Mouse (Mus musculus) heart, adult 2 months (tissue): ENCODE measurements around the gene Setdb1. TPM values are rescaled to one million over a fixed set of nuclear protein-coding genes. Genes with fewer than 3 reads are reported as not detected.

ENCODE experiments used
- DNase-seq, 2 experiments: peaks; one replicate each; pipeline ENCODE4 v3.0.0; 2021
- H3K27ac ChIP-seq: fragments of 200-600 bp; 2 replicates; pipeline ENCODE4 v1.8.1; 2022
- H3K27me3 ChIP-seq: fragments of 200-500 bp; 2 replicates; pipeline ENCODE4 v1.6.1; 2012; ENCODE audit warnings: mild to moderate bottlenecking, low read length, inconsistent platforms, mixed read lengths; ENCODE audit not compliant: control insufficient read depth, insufficient read depth
- H3K36me3 ChIP-seq: fragments of 200-500 bp; 2 replicates; pipeline ENCODE4 v1.6.1; 2012; ENCODE audit warnings: low read length, inconsistent platforms; ENCODE audit not compliant: control insufficient read depth, insufficient read depth
- H3K4me1 ChIP-seq: fragments of 200-500 bp; 2 replicates; pipeline ENCODE4 v1.6.1; 2011; ENCODE audit warnings: low read length; ENCODE audit not compliant: control insufficient read depth, insufficient read depth
- H3K4me3 ChIP-seq: fragments of 200-600 bp; 2 replicates; pipeline ENCODE4 v1.8.1; 2022
- H3K79me2 ChIP-seq: fragments of 200-500 bp; replicated peaks from 2 replicates; pipeline ENCODE4 v1.6.1; 2012; ENCODE audit warnings: mild to moderate bottlenecking, inconsistent platforms, low read length, moderate library complexity, mixed read lengths; ENCODE audit not compliant: control insufficient read depth, insufficient read depth
- H3K9ac ChIP-seq: fragments of 200-500 bp; 2 replicates; pipeline ENCODE4 v1.6.1; 2012; ENCODE audit warnings: low read depth, mild to moderate bottlenecking, control low read depth, inconsistent platforms, low read length, mixed read lengths
- CTCF ChIP-seq: fragments of 200-600 bp; IDR thresholded peaks from 2 replicates; pipeline ENCODE4 v1.8.1; 2022; ENCODE audit warnings: antibody characterized with exemption, mild to moderate bottlenecking, moderate library complexity
- EP300 ChIP-seq: fragments of 200-500 bp; IDR thresholded peaks from 2 replicates; pipeline ENCODE4 v1.6.1; 2011; ENCODE audit warnings: low read depth, low read length, control low read depth; ENCODE audit not compliant: insufficient read depth
- POLR2A ChIP-seq: fragments of 200-500 bp; IDR thresholded peaks from 2 replicates; pipeline ENCODE4 v1.6.1; 2011; ENCODE audit warnings: mild to moderate bottlenecking, low read depth, low read length, control low read depth; ENCODE audit not compliant: insufficient read depth
- whole genome bisulfite sequencing: fragments of 180-500 bp; shearing (Covaris S2); methylation state at CpG from one replicate; pipeline ENCODE4 v1.1.7; 2018; 5-methylcytosine and 5-hydroxymethylcytosine counted together
- intact Hi-C: fragments of 180-260 bp; cut with DNase I; formaldehyde crosslinking; loops from one replicate; pipeline ENCODE4 v1.15.1; 2025
- polyA plus RNA-seq: library from polyadenylated mRNA; depleted of rRNA; stranded (reverse); fragments of >200 nt; gene quantifications from 2 replicates; pipeline ENCODE4 v1.2.3, GENCODE M21; 2012
- total RNA-seq, 2 experiments: library from RNA; stranded (reverse); gene quantifications; 2 replicates each; pipeline ENCODE4 v1.2.3; 2021

Setdb1 gene
- total and polyA plus RNA-seq, 3 experiments: 8.0 to 12.2 (median 10.4) TPM

GRCm38 (mm10) chr3:95281216-95282126 is 75.5 kb downstream of the Setdb1 start, which contains the start of the genes Mindy1 and Prune1:
Gene Mindy1, plus strand, starts transcription at chr3:95281345.
Gene Prune1, minus strand, starts transcription at chr3:95282076.
- Histone ChIP-seq H3K4me1 (peaks cover 2% of the 10 kb centered on the region), H3K36me3 (no peaks in the 10 kb centered on the region), H3K27ac (peak within 1 kb of the TSS; percentile 98), H3K9ac (peak within 1 kb of the TSS; percentile 91), H3K27me3 (no peaks in the 10 kb centered on the region), H3K4me3 (peak within 1 kb of the TSS; percentile 88), H3K79me2 (no peaks in the 10 kb centered on the region)
- TF ChIP-seq POLR2A: peak; percentile 85
- TF ChIP-seq EP300: no peak
- TF ChIP-seq CTCF: peak; percentile 60
- under 1% methylated on average over 53 of the region's 53 CpGs for WGBS
- intact Hi-C loops: loop anchor here (2.0 to 5.0 kb wide), 3 partner anchors 33 to 64 kb away; partner anchors contain the start of genes Cers2, Gabpb2 and Mllt11
- peak; percentile 98 to 99 for DNase-seq

- no peaks in the 10 kb centered on the region for H3K36me3 ChIP-seq
- H3K27me3 ChIP-seq: no peaks in the 10 kb centered on the region
- H3K79me2 ChIP-seq: no peaks in the 10 kb centered on the region
- H3K4me3 ChIP-seq: peak overlapping the region; percentile 88
- TF ChIP-seq CTCF (no peak), POLR2A (no peak), EP300 (no peak)
- H3K27ac ChIP-seq: peak overlapping the region; percentile 98
- H3K9ac ChIP-seq: no peak overlapping the region
- H3K4me1 ChIP-seq: peaks cover 2% of the 10 kb centered on the region
- WGBS: 19% methylated on average over 8 of the region's 8 CpGs
- DNase-seq: peak in 1 of 2 experiments; percentile 29
- intact Hi-C loops: loop anchor here (5.0 kb wide), 2 partner anchors 48 to 63 kb away; partner anchors contain the start of genes Gabpb2 and Mllt11
Measured at GRCm38 (mm10) chr3:95280747-95281146, 76.3 kb downstream of the Setdb1 start.

- peak in 1 of 2 experiments; percentile 20 for DNase-seq
- Histone ChIP-seq H3K9ac (no peak overlapping the region), H3K27me3 (no peaks in the 10 kb centered on the region), H3K79me2 (no peaks in the 10 kb centered on the region), H3K4me1 (no peaks in the 10 kb centered on the region; the same call in 1 of the 2 replicates), H3K27ac (peak overlapping the region; percentile 67), H3K4me3 (no peak overlapping the region), H3K36me3 (no peaks in the 10 kb centered on the region)
- intact Hi-C loops: no loop called here
- TF ChIP-seq CTCF (no peak), EP300 (no peak), POLR2A (no peak)
- 27% methylated on average over 1 of the region's 1 CpGs for WGBS
Measured at GRCm38 (mm10) chr3:95277149-95277551, 79.9 kb downstream of the Setdb1 start.

- intact Hi-C loops: no loop called here
- Histone ChIP-seq H3K9ac (no peak overlapping the region), H3K4me1 (no peaks in the 10 kb centered on the region; the same call in 1 of the 2 replicates), H3K36me3 (no peaks in the 10 kb centered on the region), H3K4me3 (no peak overlapping the region), H3K79me2 (no peaks in the 10 kb centered on the region), H3K27me3 (no peaks in the 10 kb centered on the region), H3K27ac (peak overlapping the region; percentile 67)
- no peak for DNase-seq
- TF ChIP-seq POLR2A (no peak), CTCF (no peak)
- 68% methylated on average over 5 of the region's 5 CpGs for WGBS
Measured at GRCm38 (mm10) chr3:95276428-95276934, 80.5 kb downstream of the Setdb1 start.

- no peak overlapping the region for H3K4me3 ChIP-seq
- H3K79me2 ChIP-seq: no peaks in the 10 kb centered on the region
- DNase-seq: no peak
- peak overlapping the region; percentile 3 for H3K27ac ChIP-seq
- 59% methylated on average over 6 of the region's 6 CpGs for WGBS
- intact Hi-C loops: no loop called here
- H3K36me3 ChIP-seq: no peaks in the 10 kb centered on the region
- H3K9ac ChIP-seq: no peak overlapping the region
- TF ChIP-seq POLR2A: no peak
- TF ChIP-seq EP300: no peak
- no peak for TF ChIP-seq CTCF
- H3K27me3 ChIP-seq: no peaks in the 10 kb centered on the region
- H3K4me1 ChIP-seq: peaks cover 3% of the 10 kb centered on the region; the same call in 1 of the 2 replicates
Measured at GRCm38 (mm10) chr3:95275161-95275560, 81.8 kb downstream of the Setdb1 start.
